Mouse (Mus musculus) midbrain, embryonic 14.5 days (tissue): Measurements from ENCODE around the gene Slc26a8. TPM values are rescaled to one million over a fixed set of nuclear protein-coding genes. Genes with fewer than 3 reads are reported as not detected.

Source experiments
- ATAC-seq: fragments of 200-750 bp; cut with Nextera tagmentation; 2 replicates; pipeline ENCODE4 v1.8.0; 2017; ENCODE audit warnings: moderate number of reproducible peaks, moderate library complexity; ENCODE audit not compliant: low FRiP score, low TSS enrichment
- DNase-seq: peaks from one replicate; pipeline ENCODE4 v3.0.0-alpha.2; 2015
- H3K27ac ChIP-seq: fragments of 300-500 bp; sonication (generic); replicated peaks from 2 replicates; pipeline ENCODE4 v1.5.1; 2014; ENCODE audit warnings: mild to moderate bottlenecking, low read depth, low read length, moderate library complexity
- H3K27me3 ChIP-seq: fragments of 300-500 bp; sonication (generic); 2 replicates; pipeline ENCODE4 v1.6.1; 2014; ENCODE audit warnings: low read length, control low read depth, mixed read lengths; ENCODE audit not compliant: control insufficient read depth, insufficient read depth
- H3K36me3 ChIP-seq: fragments of 300-500 bp; sonication (generic); 2 replicates; pipeline ENCODE4 v1.6.1; 2014; ENCODE audit warnings: low read length, control low read depth; ENCODE audit not compliant: control insufficient read depth, insufficient read depth
- H3K4me1 ChIP-seq: fragments of 300-500 bp; sonication (generic); 2 replicates; pipeline ENCODE4 v1.6.1; 2014; ENCODE audit warnings: mild to moderate bottlenecking, antibody characterized with exemption, low read length, control low read depth; ENCODE audit not compliant: control insufficient read depth, insufficient read depth
- H3K4me2 ChIP-seq: fragments of 300-500 bp; sonication (generic); 2 replicates; pipeline ENCODE4 v1.6.1; 2014; ENCODE audit warnings: mild to moderate bottlenecking, low read length, moderate library complexity
- H3K4me3 ChIP-seq: fragments of 300-500 bp; sonication (generic); replicated peaks from 2 replicates; pipeline ENCODE4 v1.5.1; 2014; ENCODE audit warnings: low read depth, low read length
- H3K9ac ChIP-seq: fragments of 300-500 bp; sonication (generic); replicated peaks from 2 replicates; pipeline ENCODE4 v1.6.1; 2014; ENCODE audit warnings: mild to moderate bottlenecking, low read length, moderate library complexity
- H3K9me3 ChIP-seq: fragments of 300-500 bp; sonication (generic); 2 replicates; pipeline ENCODE4 v1.6.1; 2016; ENCODE audit warnings: low read length, control low read depth, mixed read lengths; ENCODE audit not compliant: control insufficient read depth
- WGBS: fragments of 180-500 bp; shearing (Covaris S2); extraction: QIAGEN DNeasy Blood & Tissue Kit; methylation state at CpG from one replicate; pipeline ENCODE4 v1.1.7; 2014; 5-methylcytosine and 5-hydroxymethylcytosine counted together
- polyA plus RNA-seq: library from polyadenylated mRNA; unstranded; fragments of >200 nt; fragmentation: Nextera tagmentation; extraction: Ambion mirVana; gene quantifications from 2 replicates; pipeline ENCODE4 v1.2.1, GENCODE M21; 2014

Gene Slc26a8
- polyA plus RNA-seq, 1 experiment from 2014 or later: 1.8 TPM

GRCm38 (mm10) chr17:28683601-28684000, 6.4 kb downstream of the Slc26a8 start:
- ATAC-seq: no peak
- no peaks in the 10 kb centered on the region; the same call in 1 of the 2 replicates for H3K27me3 ChIP-seq
- no peaks in the 10 kb centered on the region for H3K4me1 ChIP-seq
- WGBS: 73% methylated on average over 1 of the region's 1 CpGs
- no peaks in the 10 kb centered on the region for H3K36me3 ChIP-seq
- DNase-seq: no peak
- H3K27ac ChIP-seq: no peak overlapping the region
- no peak overlapping the region for H3K9ac ChIP-seq
- no peak overlapping the region for H3K4me2 ChIP-seq
- H3K9me3 ChIP-seq: no peaks in the 10 kb centered on the region
- no peak overlapping the region for H3K4me3 ChIP-seq

- ATAC-seq: no peak
- WGBS: 65% methylated on average over 13 of the region's 13 CpGs
- Histone ChIP-seq H3K4me3 (no peak overlapping the region), H3K9ac (no peak overlapping the region), H3K36me3 (no peaks in the 10 kb centered on the region), H3K27me3 (no peaks in the 10 kb centered on the region), H3K27ac (no peak overlapping the region), H3K4me2 (no peak overlapping the region), H3K4me1 (no peaks in the 10 kb centered on the region), H3K9me3 (no peaks in the 10 kb centered on the region)
- DNase-seq: no peak
Observed at GRCm38 (mm10) chr17:28682311-28683084, 7.5 kb downstream of the Slc26a8 start.

- Histone ChIP-seq H3K36me3 (no peaks in the 10 kb centered on the region), H3K27ac (no peak overlapping the region), H3K4me1 (0 out of 2 replicates have a peak, but pooled peaks cover 3% of the 10 kb centered on the region), H3K9me3 (no peaks in the 10 kb centered on the region), H3K9ac (no peak overlapping the region), H3K27me3 (no peaks in the 10 kb centered on the region), H3K4me2 (no peak overlapping the region), H3K4me3 (no peak overlapping the region)
- DNase-seq (peak; percentile 8), ATAC-seq (no peak)
- 48% methylated on average over 6 of the region's 6 CpGs for WGBS
Observed at GRCm38 (mm10) chr17:28659564-28659963, 30.5 kb downstream of the Slc26a8 start.

GRCm38 (mm10) chr17:28657936-28658335, 32.1 kb downstream of the Slc26a8 start:
- 27% methylated on average over 4 of the region's 4 CpGs for WGBS
- DNase-seq: peak; percentile 89
- ATAC-seq: peak; percentile 75; the same call in 1 of the 2 replicates
- peak overlapping the region; percentile 72 for H3K27ac ChIP-seq
- H3K4me1 ChIP-seq: 0 out of 2 replicates have a peak, but pooled peaks cover 3% of the 10 kb centered on the region
- H3K36me3 ChIP-seq: no peaks in the 10 kb centered on the region
- H3K4me2 ChIP-seq: no peak overlapping the region
- no peaks in the 10 kb centered on the region for H3K9me3 ChIP-seq
- H3K27me3 ChIP-seq: no peaks in the 10 kb centered on the region
- H3K4me3 ChIP-seq: no peak overlapping the region
- no peak overlapping the region for H3K9ac ChIP-seq

GRCm38 (mm10) chr17:28650268-28650667, 39.8 kb downstream of the Slc26a8 start:
- no peak for ATAC-seq
- WGBS: 68% methylated on average over 3 of the region's 3 CpGs
- H3K4me2 ChIP-seq: no peak overlapping the region
- H3K4me1 ChIP-seq: no peaks in the 10 kb centered on the region
- H3K9ac ChIP-seq: no peak overlapping the region
- H3K4me3 ChIP-seq: no peak overlapping the region
- H3K9me3 ChIP-seq: no peaks in the 10 kb centered on the region
- H3K27me3 ChIP-seq: no peaks in the 10 kb centered on the region
- no peak for DNase-seq
- H3K36me3 ChIP-seq: no peaks in the 10 kb centered on the region
- H3K27ac ChIP-seq: no peak overlapping the region

- WGBS: 50% methylated on average over 6 of the region's 6 CpGs
- Histone ChIP-seq H3K27me3 (no peaks in the 10 kb centered on the region), H3K4me2 (no peak overlapping the region), H3K9ac (no peak overlapping the region), H3K27ac (no peak overlapping the region), H3K4me3 (no peak overlapping the region), H3K36me3 (no peaks in the 10 kb centered on the region), H3K9me3 (no peaks in the 10 kb centered on the region), H3K4me1 (no peaks in the 10 kb centered on the region)
- DNase-seq: peak; percentile 48
- ATAC-seq: no peak
Observed at GRCm38 (mm10) chr17:28648607-28649370, 41.2 kb downstream of the Slc26a8 start.

GRCm38 (mm10) chr17:28646221-28646620, 43.8 kb downstream of the Slc26a8 start:
- no peak overlapping the region for H3K4me3 ChIP-seq
- no peak overlapping the region for H3K27ac ChIP-seq
- H3K9ac ChIP-seq: no peak overlapping the region
- H3K36me3 ChIP-seq: no peaks in the 10 kb centered on the region
- no peak for DNase-seq
- no peak for ATAC-seq
- 68% methylated on average over 3 of the region's 3 CpGs for WGBS
- H3K4me2 ChIP-seq: no peak overlapping the region
- no peaks in the 10 kb centered on the region for H3K27me3 ChIP-seq
- no peaks in the 10 kb centered on the region for H3K4me1 ChIP-seq
- H3K9me3 ChIP-seq: no peaks in the 10 kb centered on the region

- no peak for DNase-seq
- H3K36me3 ChIP-seq: no peaks in the 10 kb centered on the region
Observed at GRCm38 (mm10) chr17:28644112-28644511, 45.9 kb downstream of the Slc26a8 start.

More at GRCm38 (mm10) chr17:28644112-28644511, 45.9 kb downstream of the Slc26a8 start:
- no peak overlapping the region for H3K4me3 ChIP-seq
- no peak for ATAC-seq
- no peaks in the 10 kb centered on the region for H3K9me3 ChIP-seq
- 51% methylated on average over 4 of the region's 4 CpGs for WGBS
- no peaks in the 10 kb centered on the region for H3K4me1 ChIP-seq
- no peaks in the 10 kb centered on the region for H3K27me3 ChIP-seq
- no peak overlapping the region for H3K27ac ChIP-seq
- no peak overlapping the region for H3K4me2 ChIP-seq
- H3K9ac ChIP-seq: no peak overlapping the region
